Mouse (Mus musculus): Measurements from ENCODE around the gene Prss22. TPM values are rescaled to one million over a fixed set of nuclear protein-coding genes. Genes with fewer than 3 reads are reported as not detected.

Gene Prss22
- polyA plus RNA-seq, 1 experiment: 0.95 TPM

- Histone ChIP-seq H3ac (ENCODE audit: control insufficient read depth, insufficient read length, low read depth) (no peak overlapping the region), H3K79me3 (ENCODE audit: low read depth) (no peaks in the 10 kb centered on the region), H3K4me3 (ENCODE audit: insufficient read depth, poor library complexity, severe bottlenecking) (no peak overlapping the region), H3K36me3 (ENCODE audit: control insufficient read depth, insufficient read depth) (no peaks in the 10 kb centered on the region), H3K79me2 (ENCODE audit: control insufficient read depth, insufficient read depth) (no peaks in the 10 kb centered on the region), H3K27me3 (ENCODE audit: control insufficient read depth, insufficient read depth, insufficient read length) (no peaks in the 10 kb centered on the region)
- no peak for TF ChIP-seq USF1 (IDR thresholded peaks at IDR 0.05; ENCODE audit: low read depth)
- peak; percentile 48 for TF ChIP-seq CTCF (IDR thresholded peaks at IDR 0.05; ENCODE audit: control insufficient read depth, insufficient read depth, insufficient read length)
Observed at GRCm38 (mm10) chr17:24015727-24016126, 17.8 kb upstream of the Prss22 start.

- Histone ChIP-seq H3K4me3 (ENCODE audit: insufficient read depth, poor library complexity, severe bottlenecking) (no peak overlapping the region), H3K79me3 (ENCODE audit: low read depth) (no peaks in the 10 kb centered on the region), H3K27me3 (ENCODE audit: control insufficient read depth, insufficient read depth, insufficient read length) (no peaks in the 10 kb centered on the region), H3ac (ENCODE audit: control insufficient read depth, insufficient read length, low read depth) (no peak overlapping the region), H3K79me2 (ENCODE audit: control insufficient read depth, insufficient read depth) (no peaks in the 10 kb centered on the region), H3K36me3 (ENCODE audit: control insufficient read depth, insufficient read depth) (no peaks in the 10 kb centered on the region)
- no peak for TF ChIP-seq CEBPB (IDR thresholded peaks at IDR 0.05; ENCODE audit: low read depth)
- TF ChIP-seq MYOD1 (IDR thresholded peaks at IDR 0.05; ENCODE audit: control insufficient read depth, insufficient read length, low read depth): no peak
- TF ChIP-seq MAX (IDR thresholded peaks at IDR 0.05): no peak
Observed at GRCm38 (mm10) chr17:24014433-24014965, 16.6 kb upstream of the Prss22 start.

GRCm38 (mm10) chr17:24012921-24013320 lies 15.0 kb upstream of the Prss22 start:
- H3K36me3 ChIP-seq (ENCODE audit: control insufficient read depth, insufficient read depth): no peaks in the 10 kb centered on the region
- H3K79me3 ChIP-seq (ENCODE audit: low read depth): no peaks in the 10 kb centered on the region
- no peaks in the 10 kb centered on the region for H3K79me2 ChIP-seq (ENCODE audit: control insufficient read depth, insufficient read depth)
- TF ChIP-seq FOSL1 (IDR thresholded peaks at IDR 0.05; ENCODE audit: insufficient read depth, low read length, poor library complexity, severe bottlenecking): no peak
- no peak for TF ChIP-seq CTCF (IDR thresholded peaks at IDR 0.05; ENCODE audit: control insufficient read depth, insufficient read depth, insufficient read length)
- no peak for TF ChIP-seq MAX (IDR thresholded peaks at IDR 0.05)
- no peak for TF ChIP-seq CEBPB (IDR thresholded peaks at IDR 0.05; ENCODE audit: low read depth)
- no peak for TF ChIP-seq MYOD1 (IDR thresholded peaks at IDR 0.05; ENCODE audit: control insufficient read depth, insufficient read length, low read depth)
- TF ChIP-seq USF1 (IDR thresholded peaks at IDR 0.05; ENCODE audit: low read depth): no peak
- TF ChIP-seq MYOG (IDR thresholded peaks at IDR 0.05; ENCODE audit: control insufficient read depth, extremely low read depth, insufficient read length): no peak
- no peak overlapping the region for H3ac ChIP-seq (ENCODE audit: control insufficient read depth, insufficient read length, low read depth)
- no peaks in the 10 kb centered on the region for H3K27me3 ChIP-seq (ENCODE audit: control insufficient read depth, insufficient read depth, insufficient read length)
- no peak overlapping the region for H3K4me3 ChIP-seq (ENCODE audit: insufficient read depth, poor library complexity, severe bottlenecking)

- H3ac ChIP-seq (ENCODE audit: control insufficient read depth, insufficient read length, low read depth): no peak overlapping the region
- no peaks in the 10 kb centered on the region for H3K27me3 ChIP-seq (ENCODE audit: control insufficient read depth, insufficient read depth, insufficient read length)
- H3K79me3 ChIP-seq (ENCODE audit: low read depth): no peaks in the 10 kb centered on the region
- TF ChIP-seq CEBPB (IDR thresholded peaks at IDR 0.05; ENCODE audit: low read depth) (no peak), MYOG (IDR thresholded peaks at IDR 0.05; ENCODE audit: control insufficient read depth, extremely low read depth, insufficient read length) (no peak), MYOD1 (IDR thresholded peaks at IDR 0.05; ENCODE audit: control insufficient read depth, insufficient read length, low read depth) (no peak), MAX (IDR thresholded peaks at IDR 0.05) (no peak), CTCF (IDR thresholded peaks at IDR 0.05; ENCODE audit: control insufficient read depth, insufficient read depth, insufficient read length) (no peak), FOSL1 (IDR thresholded peaks at IDR 0.05; ENCODE audit: insufficient read depth, low read length, poor library complexity, severe bottlenecking) (no peak), USF1 (IDR thresholded peaks at IDR 0.05; ENCODE audit: low read depth) (no peak)
- H3K4me3 ChIP-seq (ENCODE audit: insufficient read depth, poor library complexity, severe bottlenecking): no peak overlapping the region
- no peaks in the 10 kb centered on the region for H3K36me3 ChIP-seq (ENCODE audit: control insufficient read depth, insufficient read depth)
- no peaks in the 10 kb centered on the region for H3K79me2 ChIP-seq (ENCODE audit: control insufficient read depth, insufficient read depth)
Observed at GRCm38 (mm10) chr17:24009617-24010016, 11.7 kb upstream of the Prss22 start.

- H3K27me3 ChIP-seq (ENCODE audit: control insufficient read depth, insufficient read depth, insufficient read length): no peaks in the 10 kb centered on the region
- H3K4me3 ChIP-seq (ENCODE audit: insufficient read depth, poor library complexity, severe bottlenecking): no peak overlapping the region
- no peak for TF ChIP-seq CTCF (IDR thresholded peaks at IDR 0.05; ENCODE audit: control insufficient read depth, insufficient read depth, insufficient read length)
- TF ChIP-seq MYOD1 (IDR thresholded peaks at IDR 0.05; ENCODE audit: control insufficient read depth, insufficient read length, low read depth): no peak
- TF ChIP-seq FOSL1 (IDR thresholded peaks at IDR 0.05; ENCODE audit: insufficient read depth, low read length, poor library complexity, severe bottlenecking): no peak
- no peak for TF ChIP-seq USF1 (IDR thresholded peaks at IDR 0.05; ENCODE audit: low read depth)
- no peak overlapping the region for H3ac ChIP-seq (ENCODE audit: control insufficient read depth, insufficient read length, low read depth)
- H3K79me2 ChIP-seq (ENCODE audit: control insufficient read depth, insufficient read depth): no peaks in the 10 kb centered on the region
- no peaks in the 10 kb centered on the region for H3K79me3 ChIP-seq (ENCODE audit: low read depth)
- H3K36me3 ChIP-seq (ENCODE audit: control insufficient read depth, insufficient read depth): no peaks in the 10 kb centered on the region
Observed at GRCm38 (mm10) chr17:24008105-24008504, 10.2 kb upstream of the Prss22 start.

- Histone ChIP-seq H3K79me3 (ENCODE audit: low read depth) (no peaks in the 10 kb centered on the region), H3K27me3 (ENCODE audit: control insufficient read depth, insufficient read depth, insufficient read length) (no peaks in the 10 kb centered on the region), H3ac (ENCODE audit: control insufficient read depth, insufficient read length, low read depth) (no peak overlapping the region), H3K36me3 (ENCODE audit: control insufficient read depth, insufficient read depth) (no peaks in the 10 kb centered on the region), H3K79me2 (ENCODE audit: control insufficient read depth, insufficient read depth) (no peaks in the 10 kb centered on the region), H3K4me3 (ENCODE audit: insufficient read depth, poor library complexity, severe bottlenecking) (no peak overlapping the region)
- TF ChIP-seq FOSL1 (IDR thresholded peaks at IDR 0.05; ENCODE audit: insufficient read depth, low read length, poor library complexity, severe bottlenecking) (no peak), CEBPB (IDR thresholded peaks at IDR 0.05; ENCODE audit: low read depth) (peak; percentile 97)
Observed at GRCm38 (mm10) chr17:24007391-24007790, 9.5 kb upstream of the Prss22 start.
